Mouse (Mus musculus) left cerebral cortex, postnatal 36 days (tissue): ENCODE measurements around the gene Kif1bp. TPM values are rescaled to one million over a fixed set of nuclear protein-coding genes. Genes with fewer than 3 reads are reported as not detected.
"Not testable (repeated sequence)": the region's sequence is repeated elsewhere in the genome, so short reads cannot be mapped to it uniquely, and the experiment has no call there.

Experiments
- DNase-seq, 2 experiments: peaks; one replicate each; pipeline ENCODE4 v3.0.0; 2021 to 2022; ENCODE audit warnings: low spot score in 2 of 2, mixed read lengths in 1 of 2
- intact Hi-C: fragments of 180-260 bp; cut with DNase I; formaldehyde crosslinking; loops from one replicate; pipeline ENCODE4 v1.15.1; 2025
- total RNA-seq, 2 experiments: library from RNA; stranded (reverse); gene quantifications; 2 replicates each; pipeline ENCODE4 v1.2.3; 2021

The Kif1bp gene
- total RNA-seq, 2 experiments from 2014 or later = 178 to 198 TPM

DNA sequence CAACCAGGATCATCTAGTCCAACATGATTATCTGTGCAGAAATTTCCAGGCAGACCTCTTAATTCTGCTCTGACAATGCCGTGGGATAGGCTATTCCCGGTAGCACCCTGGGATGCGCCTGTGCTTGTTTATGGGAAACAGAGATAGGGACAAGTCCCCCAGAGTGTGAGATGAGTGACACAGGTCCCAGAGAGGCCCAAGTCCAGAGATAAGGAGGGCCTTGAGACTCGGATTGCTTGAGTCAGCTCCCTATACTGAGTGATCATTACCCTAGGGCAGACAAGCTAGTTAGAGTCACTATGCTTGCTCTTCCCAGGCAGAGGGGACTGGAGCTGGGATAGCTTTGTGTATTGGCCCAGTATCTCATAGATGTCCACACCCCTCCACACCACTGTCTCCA lies 56.5 kb downstream of the Kif1bp start:
- no peak for DNase-seq
- intact Hi-C loops = no loop called here

GRCm38 (mm10) chr10:62520911-62521310 lies 57.3 kb downstream of the Kif1bp start:
- intact Hi-C loops = no loop called here
- DNase-seq = no peak

- DNase-seq = no peak
- intact Hi-C loops = no loop called here
Measured at GRCm38 (mm10) chr10:62517511-62517910, 60.7 kb downstream of the Kif1bp start.

GRCm38 (mm10) chr10:62512855-62513254 lies 65.4 kb downstream of the Kif1bp start:
- no peak for DNase-seq
- intact Hi-C loops = no loop called here

DNA sequence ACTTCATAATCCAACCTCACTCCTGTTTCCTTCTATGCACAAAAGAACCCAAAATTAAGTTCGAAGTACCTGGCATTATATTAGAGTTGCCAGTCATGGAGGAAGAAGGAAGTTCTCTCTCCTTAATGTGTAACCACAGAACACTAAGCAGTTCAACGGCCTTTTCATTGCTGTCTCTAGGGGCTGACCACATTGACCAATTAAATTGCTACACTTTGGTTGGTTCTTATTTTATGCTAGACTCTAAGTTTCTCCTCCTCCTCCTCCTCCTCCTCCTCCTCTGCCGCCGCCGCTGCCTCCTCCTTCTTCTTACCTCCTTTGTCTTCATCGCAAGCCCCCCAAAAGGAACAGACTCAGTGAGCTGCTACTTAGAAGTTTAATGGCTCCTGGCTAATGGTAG lies 66.7 kb downstream of the Kif1bp start:
- no peak for DNase-seq
- intact Hi-C loops = no loop called here

GRCm38 (mm10) chr10:62509032-62509656 lies 69.1 kb downstream of the Kif1bp start:
- no peak for DNase-seq
- intact Hi-C loops = no loop called here

GRCm38 (mm10) chr10:62508459-62508858 lies 69.8 kb downstream of the Kif1bp start:
- no peak for DNase-seq
- intact Hi-C loops = no loop called here

GRCm38 (mm10) chr10:62507591-62508308 lies 70.5 kb downstream of the Kif1bp start:
- DNase-seq = peak in 1 of 2 experiments; percentile 12
- intact Hi-C loops = no loop called here

- intact Hi-C loops = no loop called here
- DNase-seq = no peak
Measured at GRCm38 (mm10) chr10:62507071-62507470, 71.2 kb downstream of the Kif1bp start.

DNA sequence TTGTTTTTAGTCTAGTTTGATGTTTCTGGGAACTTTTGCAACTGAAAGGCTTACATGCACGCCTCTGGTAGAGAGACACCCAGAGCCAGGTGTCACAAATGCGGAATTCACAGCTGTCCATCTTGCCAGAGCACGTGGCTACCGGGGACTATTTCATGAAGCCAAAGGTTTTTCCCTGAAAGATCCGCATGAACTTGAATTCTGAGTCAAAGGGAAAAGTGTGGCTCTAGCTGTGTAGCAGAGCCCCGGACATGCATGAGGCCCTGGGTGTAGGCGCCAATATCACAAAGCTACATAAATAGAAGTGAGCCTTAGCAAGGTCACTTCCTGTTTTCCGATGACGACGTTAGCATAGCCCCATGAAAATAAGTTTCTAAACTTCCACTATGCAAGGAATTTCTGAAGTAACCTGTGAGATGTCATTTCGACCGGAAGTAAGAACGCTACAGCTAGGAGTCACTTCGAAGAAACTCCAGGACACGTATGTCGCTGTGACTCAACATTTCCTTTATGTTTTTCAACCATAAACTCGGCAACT lies 72.2 kb downstream of the Kif1bp start:
- intact Hi-C loops = no loop called here
- DNase-seq = no peak

GRCm38 (mm10) chr10:62505224-62505983 lies 72.9 kb downstream of the Kif1bp start:
- DNase-seq = no peak
- intact Hi-C loops = no loop called here

DNA sequence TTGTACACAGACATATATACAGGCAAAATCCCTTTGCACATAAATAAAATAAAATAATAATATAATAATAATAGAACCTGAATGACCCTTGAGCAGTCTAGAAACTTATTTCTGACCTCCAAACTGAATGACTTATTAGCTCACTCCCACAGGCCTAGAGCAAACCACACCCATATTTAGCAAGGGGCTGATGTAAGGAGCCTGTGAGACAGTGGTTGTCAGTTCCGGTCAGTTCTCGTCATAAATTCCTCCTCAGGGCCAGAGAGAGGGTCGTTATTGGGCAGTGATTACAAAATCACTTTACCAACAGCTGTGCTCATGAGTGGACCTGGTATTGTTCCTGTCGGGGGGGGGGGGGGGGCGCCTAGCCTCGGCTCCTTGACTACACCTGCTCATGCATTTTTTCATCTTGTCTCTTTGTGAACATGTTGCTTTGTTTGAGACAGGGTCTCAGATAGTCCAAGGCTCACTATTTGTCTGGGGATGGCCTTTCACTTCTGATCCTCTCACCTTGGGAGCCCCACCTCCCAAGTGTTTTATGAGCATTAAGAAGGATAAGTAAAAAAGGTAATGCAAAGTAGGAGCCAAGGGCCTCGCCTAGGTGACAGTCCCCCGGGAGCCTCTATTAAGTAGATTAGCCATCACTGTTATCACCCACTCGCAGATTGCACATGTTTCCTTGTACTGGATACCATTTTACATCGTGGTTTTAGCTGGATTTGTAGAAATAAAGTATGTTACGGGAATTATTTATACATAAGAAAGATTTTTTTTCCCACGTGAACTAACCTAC lies 74.2 kb downstream of the Kif1bp start:
- intact Hi-C loops = no loop called here
- DNase-seq = no peak

GRCm38 (mm10) chr10:62503353-62503752 lies 74.9 kb downstream of the Kif1bp start:
- intact Hi-C loops = no loop called here
- DNase-seq = no peak

- no peak for DNase-seq
- intact Hi-C loops = loop anchor here (2.0 kb wide), 1 partner anchor 49 kb away; no protein-coding TSS in a partner anchor
Measured at GRCm38 (mm10) chr10:62501951-62502350, 76.3 kb downstream of the Kif1bp start.

- DNase-seq = no peak
- intact Hi-C loops = loop anchor here (2.0 kb wide), 1 partner anchor 50 kb away; no protein-coding TSS in a partner anchor
Measured at GRCm38 (mm10) chr10:62500916-62501615, 77.2 kb downstream of the Kif1bp start.

GRCm38 (mm10) chr10:62500088-62500915 lies 78.0 kb downstream of the Kif1bp start:
- intact Hi-C loops = loop anchor here (2.0 kb wide), 1 partner anchor 50 kb away; no protein-coding TSS in a partner anchor
- peak; percentile 36 to 51 for DNase-seq

DNA sequence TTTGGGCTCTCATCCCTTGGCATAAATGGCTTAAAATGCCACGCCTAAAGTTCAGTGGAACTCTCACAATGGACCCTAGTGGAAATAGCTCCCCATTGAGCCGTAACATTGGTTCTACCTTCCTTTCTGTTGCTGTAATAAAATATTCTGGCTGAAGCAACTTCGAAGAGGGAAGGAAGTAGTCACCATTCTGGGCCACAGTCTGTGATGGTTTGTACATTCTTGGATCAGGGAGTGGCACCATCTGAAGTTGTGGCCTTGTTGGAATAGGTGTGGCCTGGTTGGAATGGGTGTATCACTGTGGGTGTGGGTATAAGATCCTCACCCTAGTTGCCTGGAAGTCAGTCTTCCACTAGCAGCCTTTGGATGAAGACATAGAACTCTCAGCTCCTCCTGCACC lies 86.6 kb downstream of the Kif1bp start:
- intact Hi-C loops = not testable (repeated sequence)

More for the DNA sequence above, 86.6 kb downstream of the Kif1bp start:
- not testable (repeated sequence) for DNase-seq
